Mouse (Mus musculus): ENCODE data around the gene Ica1.

GRCm38 (mm10) chr6:8752984-8753722 lies 25.1 kb downstream of the Ica1 start:
- TF ChIP-seq POLR2A (IDR thresholded peaks at IDR 0.05; ENCODE audit: extremely low read depth, insufficient read depth, low read length) (no peak), CTCF (IDR thresholded peaks at IDR 0.05; ENCODE audit: extremely low read depth, insufficient read depth, low read length) (no peak)
